Mouse (Mus musculus): ENCODE results near the gene Spock1. TPM values are rescaled to one million over a fixed set of nuclear protein-coding genes. Genes with fewer than 3 reads are reported as not detected.

Gene Spock1
- polyA plus RNA-seq, 1 experiment from 2014 or later = 0.49 TPM

DNA sequence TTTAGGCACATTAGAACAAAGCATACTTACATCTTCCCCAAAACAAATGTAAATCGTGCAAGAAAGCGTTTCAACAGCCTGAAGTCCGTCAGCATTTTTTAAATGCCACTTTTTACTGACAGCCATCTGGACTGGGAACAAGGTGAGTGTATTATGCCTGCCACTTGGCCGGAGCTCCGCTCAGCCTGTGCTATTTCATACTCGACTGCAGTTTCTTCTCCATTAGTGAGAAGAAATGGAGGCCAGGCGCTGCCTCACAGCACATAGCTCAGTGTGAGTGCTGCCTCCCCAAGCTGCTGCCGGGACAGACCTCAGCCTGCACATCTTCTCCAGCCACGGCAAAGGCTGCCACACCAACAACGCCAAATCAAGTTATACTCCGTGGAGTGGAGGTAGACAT, 91.9 kb downstream of the Spock1 start:
- Histone ChIP-seq H3K4me3 (replicated peaks; ENCODE audit: low read depth, low read length) (no peak overlapping the region), H3K27me3 (ENCODE audit: insufficient read depth, low read length) (no peaks in the 10 kb centered on the region), H3K36me3 (ENCODE audit: insufficient read depth, low read length) (no peaks in the 10 kb centered on the region), H3K9ac (ENCODE audit: low read depth, low read length) (no peak overlapping the region), H3K4me2 (ENCODE audit: low read length) (no peak overlapping the region), H3K4me1 (replicated peaks; ENCODE audit: insufficient read depth, low read length) (no peaks in the 10 kb centered on the region), H3K9me3 (replicated peaks; ENCODE audit: low read length) (no peaks in the 10 kb centered on the region), H3K27ac (no peak overlapping the region)
- WGBS = 60% methylated on average over 11 of the region's 11 CpGs
- no peak for DNase-seq (ENCODE audit: low spot score)
- TF ChIP-seq CTCF (IDR thresholded peaks at IDR 0.05; ENCODE audit: low read depth) = no peak
- no peak for ATAC-seq (replicated peaks; ENCODE audit: low FRiP score, low read depth)

DNA sequence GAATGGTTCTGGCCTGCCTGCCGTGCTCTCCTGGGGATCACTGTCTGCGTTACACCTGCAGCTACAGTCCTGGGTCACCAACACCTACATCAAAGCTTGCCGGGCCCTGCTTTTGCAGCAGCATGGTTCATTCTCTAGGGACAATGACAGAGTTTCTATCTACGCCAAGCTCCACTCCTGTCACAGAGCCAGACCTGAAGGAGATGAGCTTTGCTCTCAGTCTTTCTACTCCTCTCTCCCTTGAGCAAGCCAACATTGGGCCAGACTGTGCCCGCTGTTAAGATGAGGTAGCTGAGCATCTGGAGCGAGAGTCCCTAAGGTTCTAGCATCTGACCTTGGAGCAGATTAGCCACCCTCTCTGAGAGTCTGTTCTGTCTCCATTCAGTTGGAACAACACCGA, 95.5 kb downstream of the Spock1 start:
- no peak for TF ChIP-seq CTCF (IDR thresholded peaks at IDR 0.05; ENCODE audit: low read depth)
- H3K27ac ChIP-seq = no peak overlapping the region
- H3K36me3 ChIP-seq (ENCODE audit: insufficient read depth, low read length) = no peaks in the 10 kb centered on the region
- H3K4me1 ChIP-seq (replicated peaks; ENCODE audit: insufficient read depth, low read length) = peaks cover 4% of the 10 kb centered on the region; the same call in 1 of the 2 replicates
- H3K4me2 ChIP-seq (ENCODE audit: low read length) = no peak overlapping the region
- no peaks in the 10 kb centered on the region for H3K9me3 ChIP-seq (replicated peaks; ENCODE audit: low read length)
- WGBS = 84% methylated on average over 7 of the region's 7 CpGs
- ATAC-seq (replicated peaks; ENCODE audit: low FRiP score, low read depth) (no peak), DNase-seq (ENCODE audit: low spot score) (no peak)
- no peak overlapping the region for H3K9ac ChIP-seq (ENCODE audit: low read depth, low read length)
- H3K27me3 ChIP-seq (ENCODE audit: insufficient read depth, low read length) = no peaks in the 10 kb centered on the region
- H3K4me3 ChIP-seq (replicated peaks; ENCODE audit: low read depth, low read length) = no peak overlapping the region

DNA sequence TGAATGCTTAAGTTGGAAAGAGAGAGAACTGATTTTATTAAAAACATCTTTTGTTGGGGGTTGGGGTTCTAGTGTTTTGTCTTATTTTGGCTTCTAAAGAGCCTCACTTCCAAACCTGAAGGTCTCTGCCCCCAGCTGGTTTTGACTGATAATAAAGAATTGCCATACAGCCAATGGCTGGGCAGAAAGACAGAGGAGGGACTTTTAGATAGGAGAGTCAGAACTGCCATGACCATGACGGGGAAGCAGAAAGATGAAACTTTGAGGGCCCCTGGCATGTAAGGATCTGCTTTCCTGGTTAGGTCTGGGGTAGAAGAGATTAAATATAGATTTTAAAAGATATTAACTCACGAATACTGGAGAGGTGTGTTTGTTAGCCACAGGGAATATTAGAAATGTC, 96.9 kb downstream of the Spock1 start:
- Histone ChIP-seq H3K27me3 (ENCODE audit: insufficient read depth, low read length) (no peaks in the 10 kb centered on the region), H3K9me3 (replicated peaks; ENCODE audit: low read length) (no peaks in the 10 kb centered on the region), H3K4me1 (replicated peaks; ENCODE audit: insufficient read depth, low read length) (peaks cover 4% of the 10 kb centered on the region; the same call in 1 of the 2 replicates), H3K36me3 (ENCODE audit: insufficient read depth, low read length) (no peaks in the 10 kb centered on the region), H3K4me2 (ENCODE audit: low read length) (no peak overlapping the region), H3K9ac (ENCODE audit: low read depth, low read length) (no peak overlapping the region), H3K27ac (no peak overlapping the region), H3K4me3 (replicated peaks; ENCODE audit: low read depth, low read length) (no peak overlapping the region)
- DNase-seq (ENCODE audit: low spot score) = no peak
- ATAC-seq (replicated peaks; ENCODE audit: low FRiP score, low read depth) = no peak
- WGBS = 87% methylated on average over 2 of the region's 2 CpGs
- no peak for TF ChIP-seq CTCF (IDR thresholded peaks at IDR 0.05; ENCODE audit: low read depth)

DNA sequence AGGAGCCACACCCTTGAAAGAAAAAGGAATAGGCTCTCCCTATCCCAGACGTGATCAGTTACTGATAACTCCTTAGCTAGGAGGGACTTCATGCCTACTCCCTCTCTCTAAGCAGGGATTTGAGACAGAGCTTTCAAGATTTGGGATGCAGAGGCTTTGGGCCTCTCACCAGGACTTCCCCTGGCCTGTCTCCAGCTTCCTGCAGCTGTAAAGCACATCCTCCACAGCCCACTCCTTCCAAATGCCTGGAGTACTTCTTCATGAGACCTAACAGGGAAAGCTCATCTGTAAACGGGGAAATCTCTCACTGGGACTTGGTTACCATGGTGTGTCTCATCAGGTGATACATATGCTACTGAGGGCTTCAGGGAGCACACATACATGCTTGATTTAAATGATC, 97.3 kb downstream of the Spock1 start:
- Histone ChIP-seq H3K36me3 (ENCODE audit: insufficient read depth, low read length) (no peaks in the 10 kb centered on the region), H3K4me2 (ENCODE audit: low read length) (no peak overlapping the region), H3K4me3 (replicated peaks; ENCODE audit: low read depth, low read length) (no peak overlapping the region), H3K9me3 (replicated peaks; ENCODE audit: low read length) (no peaks in the 10 kb centered on the region), H3K9ac (ENCODE audit: low read depth, low read length) (no peak overlapping the region), H3K27ac (no peak overlapping the region), H3K4me1 (replicated peaks; ENCODE audit: insufficient read depth, low read length) (peaks cover 4% of the 10 kb centered on the region; the same call in 1 of the 2 replicates), H3K27me3 (ENCODE audit: insufficient read depth, low read length) (no peaks in the 10 kb centered on the region)
- TF ChIP-seq CTCF (IDR thresholded peaks at IDR 0.05; ENCODE audit: low read depth) = no peak
- ATAC-seq (replicated peaks; ENCODE audit: low FRiP score, low read depth) = no peak
- peak; percentile 67 for DNase-seq (ENCODE audit: low spot score)
- WGBS = 46% methylated on average over 2 of the region's 2 CpGs

DNA sequence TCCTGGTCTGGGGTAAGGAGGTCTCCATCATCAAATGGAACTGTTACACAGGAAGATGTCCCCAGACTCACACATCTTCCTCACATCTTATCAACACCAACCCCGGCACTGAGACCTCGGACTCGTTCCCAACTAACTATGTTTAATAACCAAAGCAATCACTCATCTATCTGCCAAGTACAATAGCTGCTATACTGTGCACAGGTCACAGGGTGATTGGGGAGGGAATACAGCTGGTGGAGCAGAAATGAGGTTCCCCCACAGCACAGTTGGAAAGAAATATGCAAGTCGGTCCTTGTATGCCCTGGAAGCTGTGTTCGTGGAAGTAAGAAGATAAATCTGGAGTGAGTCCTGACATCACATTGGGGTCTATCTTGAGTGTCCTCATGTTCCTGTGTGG, 98.0 kb downstream of the Spock1 start:
- no peak overlapping the region for H3K9ac ChIP-seq (ENCODE audit: low read depth, low read length)
- H3K4me2 ChIP-seq (ENCODE audit: low read length) = 0 out of 2 replicates have a peak overlapping the region, but pooled peaks have one; percentile 0
- H3K27ac ChIP-seq = no peak overlapping the region
- 26% methylated on average over 5 of the region's 5 CpGs for WGBS
- no peaks in the 10 kb centered on the region for H3K9me3 ChIP-seq (replicated peaks; ENCODE audit: low read length)
- H3K4me1 ChIP-seq (replicated peaks; ENCODE audit: insufficient read depth, low read length) = peaks cover 4% of the 10 kb centered on the region; the same call in 1 of the 2 replicates
- no peaks in the 10 kb centered on the region for H3K36me3 ChIP-seq (ENCODE audit: insufficient read depth, low read length)
- no peak for TF ChIP-seq CTCF (IDR thresholded peaks at IDR 0.05; ENCODE audit: low read depth)
- ATAC-seq (replicated peaks; ENCODE audit: low FRiP score, low read depth) (peak; percentile 77), DNase-seq (ENCODE audit: low spot score) (peak; percentile 82)
- H3K27me3 ChIP-seq (ENCODE audit: insufficient read depth, low read length) = no peaks in the 10 kb centered on the region
- no peak overlapping the region for H3K4me3 ChIP-seq (replicated peaks; ENCODE audit: low read depth, low read length)

DNA sequence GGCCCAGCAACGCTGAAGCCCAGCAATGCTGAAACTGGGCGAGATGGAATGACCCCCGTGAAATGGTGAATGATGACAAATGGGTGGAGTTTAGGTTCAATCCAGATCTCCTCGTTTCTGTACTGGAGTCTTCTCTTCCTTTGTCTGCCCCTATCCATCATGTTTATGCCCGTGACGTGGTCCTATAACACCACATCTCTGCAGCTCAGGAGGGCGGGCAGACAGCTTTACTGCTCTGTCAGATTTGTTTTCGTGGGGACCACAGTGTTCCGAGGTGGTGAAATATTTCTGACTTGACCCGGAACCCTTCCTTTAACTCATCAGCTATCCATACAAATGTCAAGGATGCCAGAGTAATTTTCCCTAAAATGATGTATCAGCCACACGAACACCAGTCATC, 98.5 kb downstream of the Spock1 start:
- Histone ChIP-seq H3K36me3 (ENCODE audit: insufficient read depth, low read length) (no peaks in the 10 kb centered on the region), H3K4me2 (ENCODE audit: low read length) (peak overlapping the region; percentile 0; the same call in 1 of the 2 replicates), H3K9ac (ENCODE audit: low read depth, low read length) (no peak overlapping the region), H3K4me1 (replicated peaks; ENCODE audit: insufficient read depth, low read length) (peaks cover 4% of the 10 kb centered on the region; the same call in 1 of the 2 replicates), H3K27ac (no peak overlapping the region), H3K9me3 (replicated peaks; ENCODE audit: low read length) (no peaks in the 10 kb centered on the region), H3K27me3 (ENCODE audit: insufficient read depth, low read length) (no peaks in the 10 kb centered on the region), H3K4me3 (replicated peaks; ENCODE audit: low read depth, low read length) (no peak overlapping the region)
- 22% methylated on average over 11 of the region's 11 CpGs for WGBS
- DNase-seq (ENCODE audit: low spot score) = peak; percentile 85
- no peak for TF ChIP-seq CTCF (IDR thresholded peaks at IDR 0.05; ENCODE audit: low read depth)
- no peak; the same call in 1 of the 2 replicates for ATAC-seq (replicated peaks; ENCODE audit: low FRiP score, low read depth)

DNA sequence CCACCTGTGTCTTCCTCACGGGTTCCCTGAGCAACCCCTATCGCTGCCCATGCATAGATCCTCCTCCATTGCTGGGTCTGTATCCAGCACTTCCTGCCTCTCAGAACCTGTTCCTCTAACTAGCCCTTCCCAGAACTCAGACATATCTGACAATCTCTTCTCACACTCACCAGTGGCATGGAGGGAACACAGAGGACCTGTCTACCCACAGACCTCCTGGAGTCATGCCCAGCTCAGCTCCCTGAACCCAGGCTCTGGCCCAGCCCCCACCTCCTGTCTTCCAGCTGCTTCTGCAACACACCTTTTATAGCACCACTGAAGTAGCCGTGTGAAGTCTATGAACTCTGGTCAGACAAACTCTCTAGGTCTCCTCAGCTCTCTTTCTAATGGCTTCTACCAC, 101.3 kb downstream of the Spock1 start:
- no peak overlapping the region for H3K9ac ChIP-seq (ENCODE audit: low read depth, low read length)
- ATAC-seq (replicated peaks; ENCODE audit: low FRiP score, low read depth) (no peak), DNase-seq (ENCODE audit: low spot score) (no peak)
- H3K4me1 ChIP-seq (replicated peaks; ENCODE audit: insufficient read depth, low read length) = peaks cover 4% of the 10 kb centered on the region; the same call in 1 of the 2 replicates
- H3K4me3 ChIP-seq (replicated peaks; ENCODE audit: low read depth, low read length) = no peak overlapping the region
- no peak overlapping the region for H3K27ac ChIP-seq
- TF ChIP-seq CTCF (IDR thresholded peaks at IDR 0.05; ENCODE audit: low read depth) = no peak
- no peak overlapping the region for H3K4me2 ChIP-seq (ENCODE audit: low read length)
- WGBS = 70% methylated on average over 3 of the region's 3 CpGs
- no peaks in the 10 kb centered on the region for H3K36me3 ChIP-seq (ENCODE audit: insufficient read depth, low read length)
- H3K27me3 ChIP-seq (ENCODE audit: insufficient read depth, low read length) = no peaks in the 10 kb centered on the region
- no peaks in the 10 kb centered on the region for H3K9me3 ChIP-seq (replicated peaks; ENCODE audit: low read length)

Data from kidney, postnatal 0 days (tissue).